Mouse (Mus musculus) embryonic fibroblast, embryonic 13.5 days (primary cell): ENCODE data around the gene Atg4b. TPM values are rescaled to one million over a fixed set of nuclear protein-coding genes. Genes with fewer than 3 reads are reported as not detected.
A peak's percentile ranks its signal among the peaks of the same experiment; 100 is the strongest.

ENCODE experiments used
- H3K27ac ChIP-seq: 2 replicates; pipeline ENCODE4 v1.5.1; 2012; ENCODE audit warnings: low read length, control low read depth, inconsistent platforms; ENCODE audit not compliant: insufficient read depth
- H3K4me1 ChIP-seq: 2 replicates; pipeline ENCODE4 v1.6.1; 2011; ENCODE audit warnings: low read length; ENCODE audit not compliant: control insufficient read depth, insufficient read depth
- H3K4me3 ChIP-seq: 2 replicates; pipeline ENCODE4 v1.5.1; 2011; ENCODE audit warnings: mild to moderate bottlenecking, control low read depth, low read length; ENCODE audit not compliant: insufficient read depth
- CTCF ChIP-seq: IDR thresholded peaks from 2 replicates; pipeline ENCODE4 v1.5.1; 2011; ENCODE audit warnings: mild to moderate bottlenecking, control low read depth, low read length, moderate library complexity, borderline replicate concordance; ENCODE audit not compliant: insufficient read depth
- POLR2A ChIP-seq: IDR thresholded peaks from 2 replicates; pipeline ENCODE4 v1.6.1; 2011; ENCODE audit warnings: low read depth, mild to moderate bottlenecking, control low read depth, low read length, moderate library complexity
- polyA plus RNA-seq: library from polyadenylated mRNA; stranded (reverse); fragments of >200 nt; gene quantifications from 2 replicates; pipeline ENCODE4 v1.2.4, GENCODE M21; 2011; ENCODE audit warnings: low read depth; ENCODE audit not compliant: missing spikeins, insufficient read length

The Atg4b gene
- polyA plus RNA-seq, 1 experiment, result 110 TPM

DNA sequence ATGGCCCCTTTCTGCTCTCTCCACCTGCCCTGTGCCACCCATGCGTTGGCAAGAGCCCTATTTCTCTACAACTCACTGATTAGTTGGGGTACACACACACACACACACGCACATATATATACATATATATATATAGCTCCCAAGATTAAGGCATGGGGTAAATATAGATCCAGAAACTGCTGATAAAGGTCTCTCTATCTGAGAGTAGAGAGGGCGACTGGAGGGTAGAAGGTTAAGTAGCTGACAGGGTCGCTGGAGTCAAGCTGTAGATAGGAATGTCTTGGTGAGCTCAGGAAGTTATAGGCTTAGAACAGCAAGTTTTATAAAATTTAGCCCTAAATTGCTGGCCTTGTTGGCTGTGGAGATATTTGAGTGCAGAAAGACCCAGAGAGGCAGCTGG is 53.5 kb downstream of the Atg4b start:
- TF ChIP-seq CTCF, result no peak
- TF ChIP-seq POLR2A, result no peak
- Histone ChIP-seq H3K27ac (no peak overlapping the region), H3K4me1 (0 out of 2 replicates have a peak, but pooled peaks cover 2% of the 10 kb centered on the region), H3K4me3 (peak overlapping the region; percentile 89)

DNA sequence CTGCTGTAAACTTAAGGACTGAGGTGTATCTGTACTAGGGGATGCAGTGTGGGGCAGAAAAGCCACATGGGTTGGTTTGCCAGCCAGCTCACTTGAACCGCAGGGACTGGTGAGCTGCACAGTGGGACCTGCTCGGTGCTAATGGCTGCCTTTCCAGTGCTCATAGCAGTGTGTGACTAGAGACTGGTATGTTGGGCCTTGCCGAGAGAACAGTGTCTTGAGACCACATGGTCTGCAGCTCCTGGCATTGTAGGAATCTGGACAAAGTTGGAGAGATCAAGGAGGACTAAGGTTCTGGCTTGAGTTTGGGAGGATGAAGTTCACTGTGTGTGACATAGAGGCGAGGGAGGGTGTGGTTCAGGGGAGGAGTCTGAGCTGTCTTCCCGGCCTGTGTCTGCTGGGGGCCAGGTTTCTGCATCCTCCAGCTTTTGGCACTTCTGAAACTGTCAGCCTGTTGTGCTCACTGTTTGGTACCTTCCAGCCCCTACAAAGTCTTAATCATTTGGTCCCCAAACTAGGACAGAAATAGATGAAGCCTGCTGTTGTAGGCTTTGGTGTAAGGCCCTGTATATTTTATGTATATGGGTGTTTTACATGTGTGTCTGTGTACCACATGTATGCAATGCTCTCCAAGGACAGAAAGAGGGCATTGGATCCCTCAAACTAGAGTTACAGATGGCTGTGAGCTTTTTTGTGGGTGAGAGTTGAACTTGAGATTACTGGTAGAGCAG is 54.1 kb downstream of the Atg4b start:
- H3K27ac ChIP-seq, result no peak overlapping the region
- H3K4me3 ChIP-seq, result no peak overlapping the region
- H3K4me1 ChIP-seq, result 0 out of 2 replicates have a peak, but pooled peaks cover 2% of the 10 kb centered on the region
- TF ChIP-seq POLR2A (no peak), CTCF (no peak)

- no peak overlapping the region for H3K27ac ChIP-seq
- no peak overlapping the region for H3K4me3 ChIP-seq
- TF ChIP-seq CTCF, result no peak
- TF ChIP-seq POLR2A, result no peak
- no peaks in the 10 kb centered on the region for H3K4me1 ChIP-seq
These were observed 57.6 kb downstream of the Atg4b start for GRCm38 (mm10) chr1:93808871-93809270.

GRCm38 (mm10) chr1:93810011-93810410 is 58.7 kb downstream of the Atg4b start:
- Histone ChIP-seq H3K4me3 (no peak overlapping the region), H3K27ac (no peak overlapping the region), H3K4me1 (no peaks in the 10 kb centered on the region)
- TF ChIP-seq POLR2A, result no peak
- no peak for TF ChIP-seq CTCF

- Histone ChIP-seq H3K4me1 (no peaks in the 10 kb centered on the region), H3K4me3 (no peak overlapping the region), H3K27ac (no peak overlapping the region)
- TF ChIP-seq CTCF, result no peak
- no peak for TF ChIP-seq POLR2A
These were observed 60.3 kb downstream of the Atg4b start for GRCm38 (mm10) chr1:93811495-93812039.

DNA sequence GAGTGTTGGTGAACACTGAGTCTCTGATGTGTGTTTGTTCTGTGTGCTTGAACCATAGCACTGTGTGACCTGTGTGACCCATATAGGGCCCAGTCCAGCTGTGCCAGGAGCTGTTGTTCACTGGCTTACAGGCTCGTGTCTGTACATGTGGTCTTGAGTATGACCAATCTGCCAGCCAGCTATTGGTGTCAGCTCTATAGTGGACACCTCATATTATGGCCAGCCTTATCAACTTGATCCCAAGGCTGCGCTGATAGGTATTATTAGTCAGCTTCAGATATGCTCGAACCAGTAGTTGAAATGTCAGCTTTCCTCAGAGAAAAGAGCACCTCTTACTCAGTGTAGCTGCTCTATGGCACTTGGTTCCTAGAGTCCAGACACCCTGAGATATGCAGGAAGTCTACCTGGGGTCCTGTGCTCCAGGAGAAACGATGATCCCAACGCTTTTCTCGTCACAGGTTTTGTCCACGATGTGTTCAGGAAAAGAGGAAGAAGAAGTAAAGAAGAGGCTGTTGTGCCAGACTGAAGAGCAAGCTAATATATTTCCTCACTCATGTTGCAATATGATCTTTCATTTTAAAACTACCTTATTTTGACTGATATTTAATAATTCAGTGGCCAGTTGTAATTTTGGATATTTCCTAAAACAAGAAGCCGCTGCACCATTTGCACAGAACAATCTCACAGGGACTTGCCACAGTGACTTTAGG is 66.7 kb downstream of the Atg4b start:
- TF ChIP-seq CTCF, result no peak
- no peak for TF ChIP-seq POLR2A
- Histone ChIP-seq H3K27ac (no peak overlapping the region), H3K4me3 (no peak overlapping the region), H3K4me1 (no peaks in the 10 kb centered on the region)

- Histone ChIP-seq H3K4me3 (no peak overlapping the region), H3K4me1 (no peaks in the 10 kb centered on the region), H3K27ac (no peak overlapping the region)
- TF ChIP-seq CTCF (no peak), POLR2A (no peak)
These were observed 67.4 kb downstream of the Atg4b start for GRCm38 (mm10) chr1:93818722-93819121.

DNA sequence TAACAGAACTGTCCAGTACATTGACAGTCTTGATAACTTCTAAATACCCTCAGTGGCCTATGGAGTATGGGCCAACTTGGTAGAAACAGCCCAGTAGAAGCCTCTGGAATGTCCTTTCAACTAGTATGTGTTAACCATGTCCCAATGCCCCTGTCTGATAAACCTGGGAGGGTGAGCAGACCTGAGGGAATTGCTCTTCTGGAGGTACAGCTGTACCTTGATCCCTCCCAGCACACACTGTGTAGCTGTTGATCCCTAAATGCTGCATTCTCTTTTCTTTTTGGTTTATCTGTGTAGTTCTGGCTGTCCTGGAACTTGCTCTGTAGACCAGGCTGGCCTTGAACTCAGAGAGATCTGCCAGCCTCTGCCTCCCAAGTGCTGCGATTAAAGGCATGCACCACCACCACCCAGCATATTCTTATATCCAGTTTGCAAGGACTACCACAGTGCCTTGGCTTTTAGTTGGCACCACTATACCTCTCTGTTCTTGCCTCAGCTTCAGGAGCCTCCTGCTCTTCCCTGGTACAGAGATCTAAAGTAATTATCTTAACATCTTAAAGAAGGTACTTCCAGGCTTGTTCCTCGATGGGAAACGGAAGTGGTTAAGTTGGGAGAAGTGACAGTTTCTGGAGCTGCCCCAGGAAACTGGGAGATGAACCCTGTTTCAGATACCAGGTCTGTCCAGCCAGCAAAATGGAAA is 72.6 kb downstream of the Atg4b start:
- Histone ChIP-seq H3K4me3 (no peak overlapping the region), H3K4me1 (no peaks in the 10 kb centered on the region), H3K27ac (0 out of 2 replicates have a peak overlapping the region, but pooled peaks have one; percentile 12)
- TF ChIP-seq POLR2A, result no peak
- TF ChIP-seq CTCF, result no peak

DNA sequence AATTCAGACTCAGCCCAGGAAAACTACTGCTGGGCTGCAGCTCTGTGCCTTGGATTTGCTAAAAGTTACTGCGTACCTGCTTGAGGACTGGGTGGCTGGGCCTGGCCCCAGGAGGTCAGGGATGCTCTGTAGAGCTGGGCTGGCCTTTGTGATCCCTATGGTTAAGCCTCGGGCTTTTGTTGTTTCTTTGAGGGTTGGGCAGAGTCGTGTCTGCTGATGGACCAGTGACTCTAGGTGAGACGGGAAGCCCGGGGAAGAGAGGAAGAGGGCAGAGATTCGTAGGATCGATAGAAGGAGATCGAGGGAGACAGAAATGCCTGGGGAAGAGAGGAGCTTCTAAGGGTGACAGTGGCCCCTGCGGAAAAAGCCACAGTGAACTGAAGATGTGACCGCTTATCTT is 73.3 kb downstream of the Atg4b start, which contains the start of gene D2hgdh:
Gene D2hgdh, plus strand, starts transcription at position 301 of the 400 bp plus-strand sequence.
- TF ChIP-seq POLR2A (no peak), CTCF (no peak)
- Histone ChIP-seq H3K4me1 (no peaks in the 10 kb centered on the region), H3K4me3 (peak within 1 kb of the TSS; percentile 44), H3K27ac (peak within 1 kb of the TSS; percentile 81)

GRCm38 (mm10) chr1:93825105-93825674 is 73.9 kb downstream of the Atg4b start:
- Histone ChIP-seq H3K4me3 (peak overlapping the region; percentile 44), H3K27ac (peak overlapping the region; percentile 81), H3K4me1 (no peaks in the 10 kb centered on the region)
- TF ChIP-seq POLR2A, result peak; percentile 95
- no peak for TF ChIP-seq CTCF
